Mouse (Mus musculus): ENCODE measurements at regions not wholly inside any gene's neighbourhood (a gene's known extent, or its start where the extent isn't known, plus 50 kb on each side); places are given as distances from the start of the nearest gene placed in this dataset.

- no peak for TF ChIP-seq GATA4 (IDR thresholded peaks at IDR 0.05; ENCODE audit: insufficient replicate concordance, low read length)
Observed at GRCm38 (mm10) chr8:26272675-26273414, 153.5 kb downstream of the Gm45692 start.

GRCm38 (mm10) chr8:26273415-26273760, 154.1 kb downstream of the Gm45692 start:
- no peak for TF ChIP-seq GATA4 (IDR thresholded peaks at IDR 0.05; ENCODE audit: insufficient replicate concordance, low read length)

- TF ChIP-seq GATA4 (IDR thresholded peaks at IDR 0.05; ENCODE audit: insufficient replicate concordance, low read length) = no peak
Observed at GRCm38 (mm10) chr8:26273792-26274191, 154.5 kb downstream of the Gm45692 start.

- no peak for TF ChIP-seq GATA4 (IDR thresholded peaks at IDR 0.05; ENCODE audit: insufficient replicate concordance, low read length)
Observed at GRCm38 (mm10) chr8:26274481-26274880, 155.1 kb downstream of the Gm45692 start.

GRCm38 (mm10) chr8:26282156-26282935, 163.0 kb downstream of the Gm45692 start:
- TF ChIP-seq GATA4 (IDR thresholded peaks at IDR 0.05; ENCODE audit: insufficient replicate concordance, low read length) = no peak

- TF ChIP-seq GATA4 (IDR thresholded peaks at IDR 0.05; ENCODE audit: insufficient replicate concordance, low read length) = no peak
Observed at GRCm38 (mm10) chr8:26283957-26284356, 164.6 kb downstream of the Gm45692 start.

- TF ChIP-seq GATA4 (IDR thresholded peaks at IDR 0.05; ENCODE audit: insufficient replicate concordance, low read length) = no peak
Observed at GRCm38 (mm10) chr8:26287665-26288064, 168.3 kb downstream of the Gm45692 start.

GRCm38 (mm10) chr8:26288163-26288562, 168.8 kb downstream of the Gm45692 start:
- no peak for TF ChIP-seq GATA4 (IDR thresholded peaks at IDR 0.05; ENCODE audit: insufficient replicate concordance, low read length)

GRCm38 (mm10) chr8:26298066-26298804, 178.9 kb downstream of the Gm45692 start:
- no peak for TF ChIP-seq GATA4 (IDR thresholded peaks at IDR 0.05; ENCODE audit: insufficient replicate concordance, low read length)

GRCm38 (mm10) chr8:26300246-26300645, 180.9 kb downstream of the Gm45692 start:
- no peak for TF ChIP-seq GATA4 (IDR thresholded peaks at IDR 0.05; ENCODE audit: insufficient replicate concordance, low read length)

GRCm38 (mm10) chr8:26301961-26302360, 182.6 kb downstream of the Gm45692 start:
- TF ChIP-seq GATA4 (IDR thresholded peaks at IDR 0.05; ENCODE audit: insufficient replicate concordance, low read length) = no peak

GRCm38 (mm10) chr8:26304566-26304965, 185.2 kb downstream of the Gm45692 start:
- no peak for TF ChIP-seq GATA4 (IDR thresholded peaks at IDR 0.05; ENCODE audit: insufficient replicate concordance, low read length)

- no peak for TF ChIP-seq GATA4 (IDR thresholded peaks at IDR 0.05; ENCODE audit: insufficient replicate concordance, low read length)
Observed at GRCm38 (mm10) chr8:26305061-26305879, 185.9 kb downstream of the Gm45692 start.

GRCm38 (mm10) chr8:26308121-26308641, 188.8 kb downstream of the Gm45692 start:
- TF ChIP-seq GATA4 (IDR thresholded peaks at IDR 0.05; ENCODE audit: insufficient replicate concordance, low read length) = no peak

GRCm38 (mm10) chr8:26309764-26310163, 190.4 kb downstream of the Gm45692 start:
- no peak for TF ChIP-seq GATA4 (IDR thresholded peaks at IDR 0.05; ENCODE audit: insufficient replicate concordance, low read length)

Data from liver, adult (tissue).